In the genomic region with DNA sequence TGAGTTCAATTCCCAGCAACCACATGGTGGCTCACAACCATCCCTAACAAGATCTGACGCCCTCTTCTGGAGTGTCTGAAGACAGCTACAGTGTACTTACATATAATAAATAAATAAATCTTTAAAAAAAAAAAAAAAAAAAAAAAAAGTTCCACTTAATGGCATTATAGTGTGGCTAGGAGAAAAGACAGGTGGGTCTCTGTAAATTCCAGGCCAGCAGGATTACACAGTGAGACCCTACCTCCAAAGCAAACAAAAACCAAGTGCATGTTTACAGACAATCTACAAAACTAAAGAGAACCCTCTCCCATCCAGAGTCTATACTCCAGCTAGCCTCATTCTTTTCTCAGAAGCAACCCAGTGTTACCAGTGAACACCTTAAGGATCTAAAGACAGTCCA, we compare ENCODE assay signal across 1 mouse cellular context.
A peak's percentile ranks its signal among the peaks of the same experiment; 100 is the strongest.
TF ChIP-seq lines count a peak whose summit lies in the region.

No protein-coding gene starts in this region.

TF ChIP-seq in MEL, 35 proteins besides CTCF, POLR2A, EP300 and RAD21:
- TF ChIP-seq ZNF384 (IDR thresholded peaks at IDR 0.05; ENCODE audit: low read depth, low read length), result peak; percentile 73
- TF ChIP-seq CHD1 (IDR thresholded peaks at IDR 0.05; ENCODE audit: low read depth, low read length), result 0 out of 2 replicates have a peak, but pooled peaks have one; percentile 48
